Mouse (Mus musculus): ENCODE measurements at regions not wholly inside any gene's neighbourhood (a gene's known extent, or its start where the extent isn't known, plus 50 kb on each side); places are given as distances from the start of the nearest gene placed in this dataset.
"Not testable (repeated sequence)": the region's sequence is repeated elsewhere in the genome, so short reads cannot be mapped to it uniquely, and the experiment has no call there.

- DNase-seq (ENCODE audit: low read depth): no peak
Observed at GRCm38 (mm10) chr16:12516834-12517685, 533.1 kb downstream of the Shisa9 start.

GRCm38 (mm10) chr16:12518264-12518663, 534.4 kb downstream of the Shisa9 start:
- no peak for DNase-seq (ENCODE audit: low read depth)

GRCm38 (mm10) chr16:12521711-12522476, 538.0 kb downstream of the Shisa9 start:
- no peak for DNase-seq (ENCODE audit: low read depth)

DNA sequence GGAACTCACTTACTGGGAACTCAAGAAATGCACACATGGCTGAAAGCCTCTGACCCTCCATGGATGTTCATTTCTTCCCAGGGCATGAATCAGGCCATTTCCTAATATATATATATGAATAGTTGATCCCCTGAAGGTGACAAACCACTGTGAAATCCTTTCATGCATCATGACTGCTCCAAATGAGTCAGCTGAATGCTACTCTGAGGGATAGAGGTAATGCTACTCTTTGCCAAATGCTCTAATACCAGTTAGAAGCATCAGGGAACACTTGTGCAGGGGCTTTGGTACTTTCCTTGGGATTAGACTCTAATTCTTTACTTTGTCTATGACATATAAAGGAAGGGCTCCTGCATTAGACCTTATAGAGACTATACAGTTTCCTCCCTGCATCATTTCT, 561.0 kb upstream of the Ercc4 start:
- DNase-seq (ENCODE audit: low read depth): no peak

GRCm38 (mm10) chr16:12588889-12589288, 520.6 kb upstream of the Ercc4 start:
- DNase-seq (ENCODE audit: low read depth): no peak

GRCm38 (mm10) chr16:12608259-12608658, 501.2 kb upstream of the Ercc4 start:
- no peak for DNase-seq (ENCODE audit: low read depth)

- DNase-seq (ENCODE audit: low read depth): no peak
Observed at GRCm38 (mm10) chr16:12611106-12611505, 498.4 kb upstream of the Ercc4 start.

GRCm38 (mm10) chr16:12617781-12618180, 491.7 kb upstream of the Ercc4 start:
- DNase-seq (ENCODE audit: low read depth): no peak

GRCm38 (mm10) chr16:12632533-12632932, 477.0 kb upstream of the Ercc4 start:
- DNase-seq (ENCODE audit: low read depth): no peak

DNA sequence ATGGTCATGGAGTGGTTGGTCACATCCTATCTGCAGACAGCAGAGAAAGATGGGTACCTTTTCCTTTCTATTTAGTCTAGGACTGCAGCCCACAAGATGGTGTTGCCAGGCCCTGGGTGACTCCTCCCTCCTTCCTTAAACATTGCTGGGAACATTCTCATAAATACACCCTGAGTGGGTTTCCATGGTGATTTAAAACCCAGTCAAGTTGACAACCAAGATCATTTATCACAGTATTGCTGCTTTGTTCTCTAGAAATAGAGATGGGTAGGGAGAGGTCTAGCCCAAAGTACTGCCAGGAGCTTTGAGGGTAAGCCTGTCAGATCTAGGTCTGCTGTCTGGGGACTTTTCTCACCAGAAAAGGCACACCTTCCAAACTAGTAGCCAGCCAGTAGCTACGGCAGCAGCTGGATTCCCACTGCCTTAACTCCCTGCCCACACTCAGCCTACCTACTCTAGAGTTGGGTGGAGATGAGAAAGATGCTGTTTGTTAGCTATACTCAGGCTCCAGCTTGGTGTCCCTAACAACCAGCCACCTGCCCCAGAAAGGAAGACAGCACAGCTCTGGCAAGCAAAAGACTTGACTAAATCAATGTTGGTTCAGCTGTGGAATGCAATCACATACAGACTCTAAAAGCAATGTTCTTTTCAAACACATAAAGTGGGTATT, 470.4 kb upstream of the Ercc4 start:
- DNase-seq (ENCODE audit: low read depth): no peak

GRCm38 (mm10) chr16:12643053-12643452, 466.4 kb upstream of the Ercc4 start:
- DNase-seq (ENCODE audit: low read depth): no peak

DNA sequence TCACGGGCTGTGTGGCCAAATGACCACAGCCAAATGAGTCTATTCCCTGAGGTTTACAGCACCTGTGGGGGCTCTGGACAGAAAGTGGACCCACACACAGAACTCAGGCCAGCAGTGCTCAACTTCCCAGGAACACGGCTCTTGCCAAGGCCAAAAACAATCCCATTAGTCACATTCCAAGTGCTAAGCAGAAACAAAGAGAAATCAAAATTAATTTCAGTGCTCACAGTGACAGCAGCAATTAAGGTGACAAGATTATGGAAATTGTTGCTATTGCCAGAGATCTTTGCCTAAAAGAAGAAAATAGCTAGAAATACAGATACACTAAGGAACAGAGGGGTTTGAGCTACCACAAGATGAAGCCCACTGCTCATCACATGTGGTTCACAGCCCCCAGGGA, 464.9 kb upstream of the Ercc4 start:
- DNase-seq (ENCODE audit: low read depth): no peak

GRCm38 (mm10) chr16:12652180-12652579, 457.3 kb upstream of the Ercc4 start:
- DNase-seq (ENCODE audit: low read depth): no peak

GRCm38 (mm10) chr16:12673656-12674055, 435.8 kb upstream of the Ercc4 start:
- not testable (repeated sequence) for DNase-seq (ENCODE audit: low read depth)

DNA sequence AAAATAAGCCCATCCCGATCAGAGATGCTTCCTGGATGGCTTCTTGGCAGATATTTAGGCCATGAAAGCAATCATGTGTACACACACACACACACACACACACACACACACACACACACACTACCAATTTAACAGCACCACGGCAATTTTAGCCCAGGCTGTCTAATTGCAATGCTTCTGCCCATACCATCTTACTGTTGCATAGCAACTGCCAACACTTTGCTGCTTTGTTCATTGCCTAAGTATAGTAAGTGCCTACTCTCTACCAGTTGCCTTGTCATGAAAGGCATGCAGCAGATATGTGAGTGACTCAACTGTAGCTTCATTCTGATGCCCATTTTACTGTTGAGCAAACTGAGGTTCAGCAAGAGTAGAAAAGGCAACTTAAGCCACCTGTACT, 428.0 kb upstream of the Ercc4 start:
- no peak for DNase-seq (ENCODE audit: low read depth)

- no peak for DNase-seq (ENCODE audit: low read depth)
Observed at GRCm38 (mm10) chr16:12685816-12686215, 423.7 kb upstream of the Ercc4 start.

DNA sequence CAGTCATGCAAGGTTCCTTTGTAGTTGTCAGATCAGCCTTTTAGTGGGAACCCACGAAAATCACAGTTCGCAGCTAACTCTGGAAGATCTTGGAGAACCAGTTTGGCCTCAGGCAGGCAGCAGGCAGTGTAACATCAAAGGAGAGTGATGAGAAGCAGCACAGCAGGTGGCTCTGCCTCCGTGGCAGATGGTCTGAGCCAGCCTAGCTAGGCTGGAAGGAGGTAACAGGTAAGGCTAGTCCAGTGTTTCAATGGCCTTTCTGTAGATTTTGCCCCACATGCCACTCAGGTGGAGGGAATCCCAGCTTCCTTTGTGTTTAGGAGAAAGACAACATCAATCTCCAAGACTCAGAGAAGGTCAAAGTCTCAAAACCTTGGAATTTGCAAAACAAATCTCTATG, 417.7 kb upstream of the Ercc4 start:
- no peak for DNase-seq (ENCODE audit: low read depth)

DNA sequence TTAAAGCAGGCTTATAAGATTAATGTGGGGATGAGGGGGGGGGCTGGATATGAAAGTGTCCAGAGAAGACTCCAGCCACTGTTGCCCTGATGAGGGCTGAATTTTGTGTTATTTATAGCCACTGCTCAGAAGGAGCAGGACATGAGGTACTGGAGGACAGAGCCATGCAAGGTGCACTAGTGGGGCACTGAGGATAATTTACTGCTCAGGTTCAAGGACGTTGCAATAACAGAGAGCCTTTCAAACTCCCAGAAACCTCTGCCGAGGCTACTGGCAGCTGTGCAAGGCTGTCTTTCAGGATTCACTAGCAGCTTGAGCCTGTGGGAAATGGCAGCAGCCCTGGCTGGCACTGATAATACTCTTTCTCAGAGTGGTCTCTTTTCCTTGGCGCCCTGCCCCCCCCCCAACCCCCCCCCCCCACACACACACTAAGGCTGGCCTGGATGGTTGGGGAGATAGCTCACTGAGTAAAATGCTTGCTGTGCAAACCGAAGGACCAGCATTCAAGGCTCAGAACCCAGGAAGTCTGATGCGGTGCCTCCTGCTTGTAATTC, 416.7 kb upstream of the Ercc4 start:
- DNase-seq (ENCODE audit: low read depth): no peak

GRCm38 (mm10) chr16:12693346-12693745, 416.1 kb upstream of the Ercc4 start:
- DNase-seq (ENCODE audit: low read depth): no peak

- DNase-seq (ENCODE audit: low read depth): no peak
Observed at GRCm38 (mm10) chr16:12694646-12695045, 414.8 kb upstream of the Ercc4 start.

- DNase-seq (ENCODE audit: low read depth): no peak
Observed at GRCm38 (mm10) chr16:12696939-12697621, 412.4 kb upstream of the Ercc4 start.

- no peak for DNase-seq (ENCODE audit: low read depth)
Observed at GRCm38 (mm10) chr16:12699557-12699956, 409.9 kb upstream of the Ercc4 start.
